Mouse (Mus musculus) gastrocnemius, postnatal 25 days (tissue): ENCODE results near the gene Bdh2. TPM values are rescaled to one million over a fixed set of nuclear protein-coding genes. Genes with fewer than 3 reads are reported as not detected.

ENCODE experiments used
- DNase-seq: peaks from one replicate; pipeline ENCODE4 v3.0.0; 2022
- total RNA-seq, 2 experiments: library from RNA; stranded (reverse); gene quantifications; 1 replicate in 1 of 2; 2 replicates in 1 of 2; pipeline ENCODE4 v1.2.3; 2021

The Bdh2 gene
- total RNA-seq, 2 experiments from 2014 or later, result 2.3 to 3.1 TPM

DNA sequence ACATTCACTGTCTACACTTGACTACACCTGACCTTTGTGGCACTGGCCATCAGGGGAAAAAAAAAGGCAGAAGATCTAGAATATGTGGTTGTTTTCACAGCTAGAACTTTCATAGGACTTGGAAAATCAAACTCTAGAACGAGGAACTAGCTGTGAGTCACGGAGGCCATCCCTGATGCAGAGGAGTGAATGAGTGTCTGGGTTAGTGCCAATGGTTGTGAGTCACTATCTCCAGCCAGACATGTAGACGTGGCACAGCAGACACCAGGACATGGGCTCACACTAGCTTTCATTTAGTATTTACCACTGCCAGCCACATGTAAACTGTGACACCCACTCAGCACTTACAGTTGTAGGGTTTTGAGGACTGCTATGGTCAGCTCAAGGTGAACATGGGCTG is 17.5 kb downstream of the Bdh2 start:
- DNase-seq, result peak; percentile 26

DNA sequence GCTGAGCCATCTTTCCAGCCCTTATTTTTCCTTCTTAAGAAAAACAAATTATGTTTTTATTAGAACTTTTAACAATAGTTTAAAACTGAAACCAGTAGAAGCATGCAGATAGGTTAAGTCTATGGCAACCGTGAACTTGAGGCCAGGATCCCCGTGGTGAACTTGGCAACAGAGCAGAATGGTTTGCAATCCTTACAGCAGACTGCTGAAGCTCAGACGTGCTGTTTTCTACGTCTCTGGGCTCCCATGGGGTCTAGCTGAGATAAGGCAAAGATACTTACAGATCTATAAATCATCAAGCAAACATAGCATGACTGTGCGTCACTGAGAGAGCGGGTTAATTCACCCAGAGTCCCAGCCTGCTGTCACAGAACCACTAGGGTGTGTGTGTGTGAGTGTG is 19.1 kb downstream of the Bdh2 start:
- DNase-seq, result no peak

DNA sequence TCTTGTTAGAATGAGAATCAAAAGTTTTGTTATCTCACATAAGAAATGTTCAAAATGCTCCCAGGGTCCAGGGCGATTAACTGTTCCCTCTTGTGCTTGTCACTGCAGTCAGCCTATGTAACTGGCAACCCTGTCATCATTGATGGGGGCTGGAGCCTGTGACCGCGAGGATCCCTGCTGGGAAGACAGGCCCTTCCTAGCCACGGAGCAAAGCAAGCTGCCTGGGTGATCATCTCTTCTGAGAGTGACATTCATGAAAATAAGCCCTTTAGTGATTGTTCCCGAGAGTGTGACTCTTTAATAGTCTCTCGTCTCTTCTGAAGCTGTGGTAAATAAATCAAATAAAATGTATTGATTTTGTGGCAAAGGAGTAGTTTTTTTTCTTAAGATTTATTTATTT is 23.0 kb downstream of the Bdh2 start:
- DNase-seq, result no peak

DNA sequence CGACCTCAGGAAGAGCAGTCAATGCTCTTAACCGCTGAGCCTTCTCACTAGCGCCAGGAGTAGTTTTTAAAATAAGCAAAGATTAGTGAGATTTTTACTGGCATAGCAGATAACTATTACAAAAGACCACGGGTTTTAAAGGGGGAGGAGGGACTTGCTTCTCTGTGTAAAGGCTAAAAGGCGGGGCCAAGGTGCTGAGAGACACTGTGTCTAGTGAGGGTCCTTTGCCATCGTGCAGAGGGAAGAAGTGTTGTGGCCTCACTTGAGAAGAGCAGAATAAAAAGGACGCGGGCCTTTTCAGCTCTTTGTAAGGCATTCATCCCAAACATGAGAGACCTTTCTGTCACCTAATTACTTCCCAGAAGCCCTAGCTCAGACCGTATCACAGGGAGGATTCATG is 23.5 kb downstream of the Bdh2 start:
- no peak for DNase-seq

DNA sequence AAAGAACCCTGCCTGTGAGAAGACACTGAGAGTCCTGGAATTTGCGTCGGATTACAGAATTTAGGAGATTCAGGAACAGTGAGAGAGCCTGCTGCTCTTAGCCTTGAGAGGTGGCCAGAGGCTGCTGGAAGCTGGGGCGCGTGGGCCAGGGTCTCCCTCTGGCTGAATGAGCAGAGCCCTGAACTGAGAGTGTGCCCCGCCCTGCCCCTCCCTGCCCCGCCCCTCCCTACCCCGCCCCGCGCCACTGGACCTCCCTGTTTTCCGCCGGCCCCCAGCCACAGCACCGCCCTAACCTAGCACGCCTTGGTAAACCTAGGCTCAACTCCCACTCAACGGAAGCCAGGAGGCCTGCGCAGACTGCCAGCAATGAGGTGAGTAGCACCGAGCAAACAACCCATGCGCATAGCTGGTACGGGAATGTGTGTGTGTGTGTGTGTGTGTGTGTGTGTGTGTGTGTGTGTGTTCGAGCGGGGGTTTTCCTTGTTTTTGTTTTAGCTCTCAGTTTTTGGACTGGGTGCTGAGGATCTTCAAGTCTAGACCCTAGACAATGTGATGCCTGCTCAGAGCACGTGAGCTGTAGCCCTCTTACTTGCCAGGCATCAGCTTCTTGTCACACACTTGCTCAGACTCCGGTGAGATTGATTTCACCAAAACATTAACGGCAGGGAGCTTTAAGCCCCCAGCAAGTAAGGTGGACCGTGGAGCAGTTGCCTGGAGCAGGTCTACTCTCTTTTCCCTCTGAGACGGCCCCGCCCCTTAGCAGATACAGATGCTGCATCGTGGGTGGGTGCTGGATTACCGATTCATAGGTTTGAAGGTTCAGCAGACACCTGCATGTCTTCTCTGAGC is 26.6 kb downstream of the Bdh2 start, which contains the start of gene Slc9b2:
TSS of gene Slc9b2 (plus strand) at position 290 of the 849 bp plus-strand sequence.
- peak; percentile 12 for DNase-seq

DNA sequence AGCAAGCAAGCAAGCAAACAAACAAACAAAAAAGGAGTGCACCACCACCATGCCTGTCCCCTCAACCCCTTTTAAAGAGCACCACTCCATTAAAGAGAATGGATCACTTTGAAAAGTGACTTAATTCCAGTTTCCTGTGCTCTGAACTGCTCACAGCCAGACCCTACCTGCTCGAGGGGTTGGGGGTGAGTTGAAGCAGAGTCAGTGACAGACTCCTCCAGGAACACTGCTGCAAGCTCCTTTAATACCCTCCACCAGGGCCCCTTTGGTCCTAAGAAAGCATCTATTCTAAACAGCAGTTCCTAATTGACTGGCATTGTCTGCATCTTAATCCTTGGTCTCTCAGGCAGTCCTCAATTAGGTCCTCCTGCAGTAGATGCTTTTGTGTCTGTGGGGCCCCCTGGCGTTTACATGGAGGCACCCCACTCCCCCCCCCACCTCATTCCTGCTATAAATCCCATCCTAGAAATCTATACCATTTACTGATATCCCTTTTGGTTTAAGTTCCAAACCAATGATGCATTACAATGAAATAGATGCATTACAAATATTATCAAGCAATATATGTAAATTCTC is 32.0 kb downstream of the Bdh2 start:
- DNase-seq, result no peak

DNA sequence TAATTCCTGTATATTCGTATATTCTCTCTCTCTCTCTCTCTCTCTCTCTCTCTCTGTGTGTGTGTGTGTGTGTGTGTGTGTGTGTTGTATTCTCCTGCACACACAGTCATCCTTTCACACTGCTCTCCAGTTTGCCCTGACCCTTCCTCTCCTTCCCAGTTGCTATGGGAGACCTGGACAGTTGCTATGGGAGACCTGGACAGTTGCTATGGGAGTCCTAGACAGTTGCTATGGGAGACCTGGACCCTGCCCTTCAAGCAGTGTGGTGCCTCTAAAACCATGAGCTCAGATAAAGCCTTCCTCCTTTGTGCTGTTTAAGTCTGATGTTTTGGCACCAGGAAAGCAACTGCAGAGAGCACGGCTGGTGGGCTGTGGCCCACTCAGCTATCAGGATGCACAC is 32.7 kb downstream of the Bdh2 start:
- no peak for DNase-seq

DNA sequence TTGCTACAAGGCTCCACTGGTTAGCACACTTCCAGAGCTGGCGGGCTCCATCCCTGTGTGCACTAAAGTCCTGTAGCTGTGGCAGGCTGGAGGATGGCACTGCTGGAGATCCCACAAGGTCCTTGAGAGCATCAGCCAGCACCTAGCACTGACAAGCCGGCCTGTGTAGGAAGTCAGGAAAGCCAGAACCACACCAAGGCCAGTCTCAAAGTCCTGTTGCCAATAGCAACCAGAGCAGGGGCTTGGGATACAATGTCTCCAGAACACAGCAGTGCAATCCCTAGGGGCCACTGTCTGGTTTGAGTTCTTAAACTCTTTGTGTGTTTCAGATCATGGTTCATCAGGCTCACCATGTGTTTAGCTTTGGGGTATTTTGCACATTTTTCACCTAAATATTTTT is 33.8 kb downstream of the Bdh2 start:
- DNase-seq, result no peak

DNA sequence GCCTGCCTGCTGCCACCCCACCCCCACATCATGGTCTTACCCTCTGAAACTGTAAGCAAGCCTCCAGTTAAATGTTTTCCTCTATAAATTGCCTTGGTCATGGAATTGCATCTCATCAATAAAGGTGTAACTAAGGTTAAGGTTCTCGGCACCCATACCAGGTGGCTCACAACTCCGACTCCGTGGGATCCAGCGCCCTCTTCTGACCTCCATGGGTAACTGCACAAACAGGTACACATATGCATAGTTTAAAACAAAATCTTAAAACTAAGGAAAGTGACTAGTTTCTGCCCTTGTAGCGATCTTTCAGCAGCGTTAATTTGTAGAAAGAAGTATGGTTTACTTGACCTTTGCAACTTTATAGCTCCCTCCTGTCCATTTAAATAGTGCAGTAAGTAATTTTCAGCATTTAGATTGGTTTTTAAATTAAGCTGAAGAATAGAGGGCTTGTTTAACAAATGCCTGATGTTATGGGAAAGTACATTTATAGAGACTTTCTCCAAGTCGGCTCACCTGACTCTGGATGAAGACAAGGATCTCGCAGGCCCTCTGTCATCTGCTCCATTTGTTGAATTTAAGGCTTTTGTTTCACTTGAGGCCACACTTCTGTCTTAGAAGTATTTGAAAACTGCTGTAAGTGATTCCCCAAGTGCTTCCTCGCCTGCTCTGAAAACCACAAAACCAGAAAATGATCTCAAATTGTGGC is 34.9 kb downstream of the Bdh2 start:
- no peak for DNase-seq

DNA sequence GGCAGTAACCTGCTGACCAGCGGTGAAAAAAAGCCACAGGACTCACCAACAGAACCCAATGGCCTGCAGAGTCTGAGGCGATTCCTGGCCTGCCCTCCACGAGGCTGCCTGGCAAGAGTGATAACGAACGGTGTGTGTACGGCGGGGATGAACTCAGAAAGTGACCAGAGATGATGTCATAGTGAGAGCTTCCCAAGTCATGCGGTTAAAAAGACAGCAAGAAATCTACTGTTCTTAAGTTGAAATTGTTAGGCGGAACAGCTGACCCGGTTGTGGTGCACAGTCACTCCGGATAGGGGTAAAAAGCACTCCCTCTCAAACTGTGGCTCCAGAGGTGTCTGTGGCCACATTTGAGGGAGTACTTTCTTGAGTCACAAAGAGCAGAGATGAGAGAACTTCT is 37.3 kb downstream of the Bdh2 start:
- no peak for DNase-seq

DNA sequence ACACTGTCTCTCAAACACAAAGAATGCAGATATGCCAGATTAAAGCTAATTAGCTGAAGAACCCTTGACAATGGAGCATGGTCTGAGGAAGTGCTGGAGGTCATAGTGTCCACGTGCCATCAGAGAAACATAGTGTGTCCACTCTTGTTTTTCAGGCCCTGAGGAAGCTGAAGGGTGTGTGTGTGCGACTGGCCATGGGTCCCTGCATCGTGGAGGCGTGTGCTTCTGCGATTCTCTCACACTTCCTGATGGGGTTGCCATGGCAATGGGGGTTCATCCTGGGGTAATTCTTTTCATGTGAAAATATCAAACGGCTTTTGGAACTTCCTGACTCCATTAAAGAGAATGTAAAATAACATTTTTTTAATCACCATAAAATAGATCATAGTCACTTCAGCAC is 43.3 kb downstream of the Bdh2 start:
- no peak for DNase-seq

DNA sequence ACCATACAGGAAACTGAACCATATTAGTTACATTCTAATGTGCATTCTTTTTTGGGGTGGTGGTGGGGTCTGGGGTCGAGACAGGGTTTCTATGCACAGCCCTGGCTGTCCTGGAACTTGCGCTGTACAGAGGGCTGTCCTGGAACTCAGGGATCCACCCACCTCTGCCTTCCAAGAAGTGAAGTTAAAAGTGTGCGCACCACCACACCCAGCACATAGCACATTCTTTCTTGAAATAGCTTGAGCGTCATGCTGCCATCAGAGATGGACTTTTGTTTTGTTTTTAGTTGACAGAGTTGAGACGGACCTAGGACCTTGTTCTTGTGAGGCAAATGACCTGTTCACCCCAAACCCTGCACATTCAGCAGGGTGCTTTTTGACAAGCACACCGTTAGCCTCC is 46.2 kb downstream of the Bdh2 start:
- no peak for DNase-seq

DNA sequence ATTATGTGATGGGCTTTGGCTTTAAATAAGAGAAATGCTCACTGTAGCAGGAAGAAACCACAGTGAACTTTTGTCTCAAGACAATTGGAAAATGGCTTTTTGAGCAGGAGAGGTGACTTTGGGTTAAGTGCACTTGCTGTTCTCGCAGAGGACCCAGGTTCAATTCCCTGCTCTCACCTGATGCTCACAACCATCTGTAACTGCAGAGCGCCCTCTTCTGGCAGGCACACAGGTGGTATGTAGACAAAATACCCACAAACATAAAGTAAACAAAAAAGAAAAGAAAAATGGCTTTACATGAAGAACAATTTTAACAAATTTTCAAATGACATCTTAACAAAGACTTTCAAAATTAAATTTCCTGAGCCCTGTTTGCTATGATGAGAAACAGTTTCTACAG is 46.6 kb downstream of the Bdh2 start:
- no peak for DNase-seq

DNA sequence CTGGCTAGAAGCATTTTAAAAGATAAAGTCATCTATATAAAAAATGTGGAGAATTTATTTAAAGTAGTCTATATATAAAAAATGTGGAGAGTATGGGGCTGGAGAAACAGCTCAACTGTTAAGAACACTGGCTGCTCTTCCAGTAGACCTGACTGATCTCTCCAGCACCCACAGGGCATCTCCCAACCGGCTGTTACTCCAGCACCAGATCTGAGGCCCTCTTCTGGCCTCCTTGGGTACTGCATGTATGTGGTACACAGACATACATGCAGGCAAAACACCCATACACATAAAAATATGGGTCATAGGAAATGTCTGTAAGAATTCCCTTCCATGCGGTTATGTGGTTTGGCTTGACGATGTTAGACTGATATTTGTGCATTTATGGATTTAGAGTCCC is 47.5 kb downstream of the Bdh2 start:
- no peak for DNase-seq

DNA sequence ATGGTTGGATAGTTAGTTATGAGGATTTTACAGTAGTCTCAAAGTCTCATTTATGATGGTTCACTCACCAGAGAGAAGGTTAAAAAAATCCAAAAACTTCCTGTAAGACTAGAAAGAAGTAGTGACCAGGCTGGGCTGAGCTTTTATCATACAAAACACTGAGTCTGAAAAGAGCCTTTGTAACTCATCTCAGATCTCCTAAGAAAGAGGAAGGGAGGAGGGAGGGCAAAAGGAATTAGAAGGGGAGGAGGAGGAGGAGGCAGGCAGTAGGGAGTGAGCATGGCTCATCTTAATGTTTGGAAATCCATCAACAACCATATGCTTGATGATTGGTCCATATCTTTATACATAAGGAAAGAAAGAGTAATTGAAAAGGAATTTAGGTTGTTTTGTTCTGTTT is 51.7 kb downstream of the Bdh2 start:
- DNase-seq, result no peak

DNA sequence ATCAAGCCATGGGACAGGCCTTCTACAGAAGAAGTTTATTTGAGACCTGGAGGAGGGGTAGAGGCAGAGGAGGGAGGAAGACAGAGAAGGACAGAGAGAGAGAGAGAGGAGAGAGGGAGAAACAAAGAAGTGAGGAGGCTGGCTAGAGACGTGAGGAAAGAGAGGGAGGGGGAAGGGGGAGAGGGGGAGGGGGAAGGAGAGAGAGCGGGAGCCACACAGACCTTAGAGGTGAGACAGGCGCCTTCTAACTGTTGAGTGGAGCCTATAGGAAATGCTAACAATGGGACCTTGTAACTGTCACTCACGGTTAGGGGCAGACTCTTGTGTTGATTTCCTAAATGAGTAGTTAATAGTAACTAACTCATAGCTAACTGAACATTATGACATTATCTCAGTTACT is 52.7 kb downstream of the Bdh2 start:
- no peak for DNase-seq

DNA sequence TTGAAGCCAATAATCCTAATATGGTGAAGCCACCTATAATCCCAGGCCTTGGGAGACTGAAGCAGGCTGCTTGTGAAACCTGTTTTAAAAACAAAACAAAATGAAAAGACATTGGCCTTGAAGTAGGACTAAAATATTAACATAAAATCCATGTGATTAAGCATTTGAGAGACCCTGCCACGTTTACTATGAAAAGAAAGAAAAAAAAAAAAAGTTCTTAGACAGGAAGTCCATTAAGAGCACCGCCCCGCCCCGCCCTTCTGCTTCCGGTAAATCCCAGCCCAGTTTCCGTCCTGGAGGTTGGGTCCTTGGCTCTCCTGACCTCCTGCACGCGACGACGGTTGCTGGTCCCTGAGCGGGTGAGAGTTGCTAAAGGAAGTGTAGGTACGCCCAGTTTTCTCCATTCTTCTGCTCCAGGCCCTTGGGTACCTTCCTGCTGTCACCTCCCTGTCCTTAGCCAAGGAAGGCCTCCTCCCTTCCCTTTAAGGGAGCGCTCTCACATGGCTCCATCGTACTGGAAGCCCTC is 66.8 kb downstream of the Bdh2 start, which contains the start of gene Slc9b1:
TSS of gene Slc9b1 (plus strand) at position 291 of the 526 bp plus-strand sequence.
- DNase-seq, result no peak

DNA sequence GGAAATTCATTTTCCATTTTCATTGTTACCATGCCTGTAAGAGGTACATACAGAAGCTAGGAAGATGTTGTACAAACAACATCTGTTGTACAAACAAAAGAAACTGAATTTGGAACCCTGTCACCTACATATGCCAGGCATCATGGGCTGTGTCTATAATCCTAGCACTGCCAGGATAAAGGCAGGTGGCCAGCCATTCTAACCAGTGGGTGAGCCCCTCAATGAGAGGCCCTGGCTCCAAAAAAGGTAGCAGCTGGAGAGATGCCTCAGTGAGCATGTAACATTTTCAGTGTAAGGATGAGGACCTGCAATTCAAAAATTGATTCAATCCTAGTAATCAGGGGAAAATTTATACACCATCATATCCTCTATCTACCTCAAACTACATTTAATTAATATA is 68.0 kb downstream of the Bdh2 start:
- DNase-seq, result no peak

DNA sequence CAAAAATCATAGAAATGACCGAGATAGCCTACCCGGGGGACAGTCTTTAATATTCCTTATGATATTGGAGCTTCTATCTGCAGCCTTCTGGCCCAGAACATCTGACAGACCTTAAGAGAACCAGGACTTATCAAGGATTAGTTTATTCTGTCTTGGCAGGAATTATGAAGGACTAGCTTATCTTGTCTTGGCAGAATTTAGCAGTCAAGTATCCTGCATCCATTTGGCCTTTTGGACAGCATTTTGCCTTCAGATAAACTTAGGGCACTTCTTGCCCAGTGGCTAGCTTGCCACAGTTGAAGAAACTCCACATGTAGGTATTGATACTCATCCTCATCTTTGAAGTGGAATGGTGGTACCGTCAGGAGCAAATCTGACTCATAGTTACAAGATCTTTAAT is 70.8 kb downstream of the Bdh2 start:
- DNase-seq, result no peak
